Mouse (Mus musculus) thymus, postnatal 0 days (tissue): ENCODE measurements around the gene Ctsl. TPM values are rescaled to one million over a fixed set of nuclear protein-coding genes. Genes with fewer than 3 reads are reported as not detected.

Experiments
- DNase-seq: peaks from one replicate; pipeline ENCODE4 v3.0.0-alpha.2; 2015; ENCODE audit warnings: low spot score
- polyA plus RNA-seq: library from polyadenylated mRNA; unstranded; fragments of >200 nt; fragmentation: Nextera tagmentation; extraction: Ambion mirVana; gene quantifications from 2 replicates; pipeline ENCODE4 v1.2.1, GENCODE M21; 2015

Gene Ctsl
- 2,169 and 2,296 TPM in 2 replicates for polyA plus RNA-seq

GRCm38 (mm10) chr13:64370173-64370940, at the start of gene Ctsl:
Ctsl (minus strand) TSS chr13:64370890.
- peak; percentile 87 for DNase-seq

- DNase-seq: no peak
These were observed 46.4 kb upstream of the Ctsl start for GRCm38 (mm10) chr13:64416955-64417601.

- DNase-seq: peak; percentile 58
These were observed 45.0 kb upstream of the Ctsl start for GRCm38 (mm10) chr13:64415659-64416058.

GRCm38 (mm10) chr13:64412752-64413257, 42.1 kb upstream of the Ctsl start:
- no peak for DNase-seq

GRCm38 (mm10) chr13:64411282-64411681, 40.6 kb upstream of the Ctsl start:
- no peak for DNase-seq

GRCm38 (mm10) chr13:64410604-64411003, 39.9 kb upstream of the Ctsl start:
- peak; percentile 93 for DNase-seq

- peak; percentile 76 for DNase-seq
These were observed 37.3 kb upstream of the Ctsl start for GRCm38 (mm10) chr13:64407992-64408391.

GRCm38 (mm10) chr13:64405550-64405949, 34.9 kb upstream of the Ctsl start:
- no peak for DNase-seq

- DNase-seq: no peak
These were observed 32.8 kb upstream of the Ctsl start for GRCm38 (mm10) chr13:64403519-64403918.

- DNase-seq: no peak
These were observed 32.3 kb upstream of the Ctsl start for GRCm38 (mm10) chr13:64402951-64403460.

GRCm38 (mm10) chr13:64402504-64402949, 31.8 kb upstream of the Ctsl start:
- no peak for DNase-seq

GRCm38 (mm10) chr13:64402006-64402405, 31.3 kb upstream of the Ctsl start:
- DNase-seq: no peak

- DNase-seq: no peak
These were observed 30.2 kb upstream of the Ctsl start for GRCm38 (mm10) chr13:64400801-64401361.

- no peak for DNase-seq
These were observed 29.2 kb upstream of the Ctsl start for GRCm38 (mm10) chr13:64399906-64400305.

- DNase-seq: no peak
These were observed 27.4 kb upstream of the Ctsl start for GRCm38 (mm10) chr13:64398065-64398464.

GRCm38 (mm10) chr13:64396979-64397378, 26.3 kb upstream of the Ctsl start:
- no peak for DNase-seq

GRCm38 (mm10) chr13:64388415-64388814, 17.7 kb upstream of the Ctsl start:
- no peak for DNase-seq

- no peak for DNase-seq
These were observed 15.4 kb upstream of the Ctsl start for GRCm38 (mm10) chr13:64386048-64386447.

- DNase-seq: no peak
These were observed 14.2 kb upstream of the Ctsl start for GRCm38 (mm10) chr13:64384937-64385336.

- no peak for DNase-seq
These were observed 9.6 kb upstream of the Ctsl start for GRCm38 (mm10) chr13:64380251-64380650.

GRCm38 (mm10) chr13:64378601-64379000, 7.9 kb upstream of the Ctsl start:
- DNase-seq: no peak

- no peak for DNase-seq
These were observed 5.8 kb upstream of the Ctsl start for GRCm38 (mm10) chr13:64376472-64376871.
